Mouse (Mus musculus) midbrain, embryonic 13.5 days (tissue): Measurements from ENCODE around the gene Apc2. TPM values are rescaled to one million over a fixed set of nuclear protein-coding genes. Genes with fewer than 3 reads are reported as not detected.

ENCODE experiments used
- ATAC-seq: fragments of 200-750 bp; cut with Nextera tagmentation; 2 replicates; pipeline ENCODE4 v1.8.0; 2017; ENCODE audit warnings: mild to moderate bottlenecking, moderate TSS enrichment, moderate library complexity
- H3K27ac ChIP-seq: fragments of 300-500 bp; sonication (generic); 2 replicates; pipeline ENCODE4 v1.5.1; 2015; ENCODE audit warnings: inconsistent platforms, mild to moderate bottlenecking, moderate library complexity
- H3K27me3 ChIP-seq: fragments of 300-500 bp; sonication (generic); 2 replicates; pipeline ENCODE4 v1.6.1; 2015; ENCODE audit warnings: mild to moderate bottlenecking, inconsistent platforms
- H3K36me3 ChIP-seq: fragments of 300-500 bp; sonication (generic); 2 replicates; pipeline ENCODE4 v1.6.1; 2015; ENCODE audit warnings: mild to moderate bottlenecking, inconsistent platforms
- H3K4me1 ChIP-seq: fragments of 300-500 bp; sonication (generic); replicated peaks from 2 replicates; pipeline ENCODE4 v1.6.1; 2015; ENCODE audit warnings: inconsistent platforms
- H3K4me2 ChIP-seq: fragments of 300-500 bp; sonication (generic); replicated peaks from 2 replicates; pipeline ENCODE4 v1.6.1; 2015; ENCODE audit warnings: moderate library complexity, mild to moderate bottlenecking, inconsistent platforms
- H3K4me3 ChIP-seq: fragments of 300-500 bp; sonication (generic); replicated peaks from 2 replicates; pipeline ENCODE4 v1.5.1; 2015; ENCODE audit warnings: mild to moderate bottlenecking, inconsistent platforms
- H3K9ac ChIP-seq: fragments of 300-500 bp; sonication (generic); replicated peaks from 2 replicates; pipeline ENCODE4 v1.6.1; 2015; ENCODE audit warnings: mild to moderate bottlenecking, inconsistent platforms
- H3K9me3 ChIP-seq: fragments of 300-500 bp; sonication (generic); 2 replicates; pipeline ENCODE4 v1.6.1; 2016; ENCODE audit warnings: mild to moderate bottlenecking, inconsistent platforms
- WGBS: fragments of 180-500 bp; shearing (Covaris S2); methylation state at CpG from one replicate; pipeline ENCODE4 v1.1.7; 2015; 5-methylcytosine and 5-hydroxymethylcytosine counted together
- polyA plus RNA-seq: library from polyadenylated mRNA; unstranded; fragments of >200 nt; fragmentation: Nextera tagmentation; extraction: Ambion mirVana; gene quantifications from 2 replicates; pipeline ENCODE4 v1.2.1, GENCODE M21; 2015

Gene Apc2
- polyA plus RNA-seq, 1 experiment from 2014 or later: 209 TPM

DNA sequence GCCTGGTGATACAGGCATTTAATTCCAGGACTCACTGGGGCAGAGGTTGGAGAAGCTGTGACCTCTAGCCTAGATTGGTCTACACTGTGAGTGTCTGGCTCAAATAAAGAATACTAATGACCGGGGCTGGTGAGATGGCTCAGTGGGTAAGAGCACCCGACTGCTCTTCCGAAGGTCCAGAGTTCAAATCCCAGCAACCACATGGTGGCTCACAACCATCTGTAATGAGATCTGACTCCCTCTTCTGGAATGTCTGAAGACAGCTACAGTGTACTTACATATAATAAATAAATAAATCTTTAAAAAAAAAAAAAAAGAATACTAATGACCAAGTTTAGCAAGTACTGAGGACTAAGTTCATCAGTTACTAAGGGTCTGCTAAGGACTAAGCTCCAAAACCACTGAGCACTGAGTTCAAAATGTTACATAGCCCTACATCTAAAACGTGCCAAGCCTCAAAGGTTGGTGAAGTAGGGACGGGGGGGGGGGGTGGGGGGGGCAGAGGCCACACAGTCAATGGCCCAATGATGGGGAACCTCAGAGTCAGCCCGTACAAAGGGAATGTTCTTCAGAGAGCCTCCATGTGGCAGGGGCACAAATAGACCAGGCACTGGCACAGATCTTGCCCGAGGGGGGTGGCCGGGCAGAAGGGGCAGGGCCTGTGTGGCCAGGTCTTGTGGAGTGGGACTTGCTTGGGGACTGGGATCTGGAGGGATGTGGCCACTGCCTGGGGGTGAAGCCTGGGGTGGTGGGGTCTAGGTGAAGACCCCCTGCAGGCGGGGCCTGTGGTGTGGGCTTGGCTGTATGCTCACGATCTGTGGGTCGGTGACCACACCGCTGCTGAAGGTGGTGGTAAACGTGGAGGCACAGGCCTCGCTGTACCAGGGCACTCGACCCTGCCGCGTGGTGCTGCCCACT lies 28.6 kb downstream of the Apc2 start:
- Histone ChIP-seq H3K9me3 (no peaks in the 10 kb centered on the region), H3K4me3 (peak overlapping the region; percentile 45; the same call in 1 of the 2 replicates), H3K36me3 (no peaks in the 10 kb centered on the region), H3K27ac (no peak overlapping the region), H3K9ac (no peak overlapping the region), H3K4me1 (peaks cover 25% of the 10 kb centered on the region), H3K27me3 (peaks cover 19% of the 10 kb centered on the region; the same call in 1 of the 2 replicates), H3K4me2 (peak overlapping the region; percentile 80)
- WGBS: 78% methylated on average over 17 of the region's 17 CpGs
- no peak for ATAC-seq

DNA sequence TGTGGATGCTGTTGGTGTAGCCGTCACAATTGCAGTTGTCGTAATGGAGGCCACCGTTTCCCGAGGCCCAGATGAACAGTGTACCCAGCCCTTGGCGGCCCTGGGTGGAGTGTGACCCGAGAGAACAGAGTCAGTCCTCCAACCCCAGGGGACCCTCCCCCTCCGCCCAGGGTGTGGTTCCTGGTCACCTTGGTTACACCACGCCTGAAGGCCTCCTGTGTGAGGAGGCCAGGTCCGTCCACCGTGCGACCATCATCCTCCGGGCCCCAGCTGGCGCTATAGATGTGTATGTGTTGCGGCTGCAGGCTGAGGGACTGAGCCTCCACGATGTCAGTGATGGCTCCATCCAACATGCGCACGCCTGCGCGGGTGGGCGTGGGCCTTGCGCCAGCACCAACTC lies 29.3 kb downstream of the Apc2 start:
- no peaks in the 10 kb centered on the region for H3K9me3 ChIP-seq
- WGBS: 84% methylated on average over 21 of the region's 21 CpGs
- no peak overlapping the region for H3K4me2 ChIP-seq
- H3K4me3 ChIP-seq: no peak overlapping the region
- no peak for ATAC-seq
- no peaks in the 10 kb centered on the region for H3K36me3 ChIP-seq
- H3K4me1 ChIP-seq: peaks cover 20% of the 10 kb centered on the region
- no peak overlapping the region for H3K9ac ChIP-seq
- H3K27ac ChIP-seq: no peak overlapping the region
- H3K27me3 ChIP-seq: peaks cover 19% of the 10 kb centered on the region; the same call in 1 of the 2 replicates

DNA sequence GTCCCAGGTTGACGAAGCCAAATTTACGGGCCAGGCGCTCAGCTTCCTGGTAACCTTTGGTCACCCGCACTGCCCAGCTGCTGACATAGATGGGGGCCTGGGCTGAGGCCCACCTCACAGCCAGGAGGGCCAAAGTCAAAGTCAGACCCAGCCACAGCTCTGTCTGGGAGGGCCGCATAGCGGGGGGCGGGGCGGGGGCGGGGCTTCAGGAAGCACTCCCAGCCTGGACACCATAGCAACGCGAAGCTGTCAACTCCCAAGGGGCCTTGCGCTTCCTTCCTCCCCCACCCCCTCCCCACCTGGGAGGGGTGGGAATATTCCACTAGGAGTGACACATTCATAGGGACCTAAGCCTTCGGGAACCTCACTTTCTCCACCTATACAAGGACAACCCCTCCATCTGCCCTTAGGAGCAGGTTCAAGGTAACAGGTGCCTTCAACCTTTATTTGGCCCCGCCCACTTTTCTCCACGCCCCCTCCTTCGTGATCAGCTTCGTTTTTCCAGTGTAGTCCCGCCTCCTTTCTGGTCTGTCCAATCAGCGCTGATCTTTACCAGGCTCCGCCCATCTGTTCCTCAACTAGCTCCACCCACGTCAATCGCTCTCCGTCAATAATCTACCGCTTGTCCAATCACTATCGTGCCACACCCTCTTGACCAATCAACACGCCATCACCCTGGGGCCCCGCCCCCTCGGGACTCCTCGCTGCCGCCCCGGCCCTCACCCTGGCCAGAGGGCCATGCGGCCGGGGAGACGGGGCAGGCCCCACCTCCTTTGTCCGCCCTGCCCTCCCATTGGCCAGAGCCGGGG lies 33.7 kb downstream of the Apc2 start, which contains the start of the genes Pcsk4 and Reep6:
Gene Pcsk4, minus strand, starts transcription at position 226 of the 809 bp plus-strand sequence.
Gene Reep6, plus strand, starts transcription at position 681 of the 809 bp plus-strand sequence.
- H3K27me3 ChIP-seq: peaks cover 23% of the 10 kb centered on the region; the same call in 1 of the 2 replicates
- H3K4me3 ChIP-seq: peak within 1 kb of the TSS; percentile 45
- WGBS: 4% methylated on average over 36 of the region's 36 CpGs
- peak; percentile 95 for ATAC-seq
- no peaks in the 10 kb centered on the region for H3K9me3 ChIP-seq
- H3K4me2 ChIP-seq: peak within 1 kb of the TSS; percentile 72
- H3K36me3 ChIP-seq: no peaks in the 10 kb centered on the region
- no peak within 1 kb of the TSS for H3K27ac ChIP-seq
- H3K4me1 ChIP-seq: peaks cover 15% of the 10 kb centered on the region
- H3K9ac ChIP-seq: peak within 1 kb of the TSS; percentile 59

DNA sequence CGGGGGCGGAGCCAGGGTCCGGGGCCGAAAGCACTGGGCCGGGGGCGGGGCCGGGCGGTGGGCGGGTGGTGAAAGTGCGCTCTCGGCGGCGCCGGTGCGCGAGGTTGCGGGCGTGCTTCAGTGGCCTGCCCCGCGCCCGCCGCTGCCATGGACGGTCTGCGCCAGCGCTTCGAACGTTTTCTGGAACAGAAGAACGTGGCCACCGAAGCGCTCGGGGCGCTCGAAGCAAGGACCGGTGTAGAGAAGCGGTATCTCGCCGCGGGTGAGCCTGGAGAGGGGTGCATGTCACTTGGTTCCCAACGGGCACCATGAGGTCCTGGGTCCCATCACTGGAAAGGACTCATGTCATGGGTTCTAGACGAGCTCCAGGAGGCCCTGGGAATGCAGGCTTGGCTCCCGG lies 34.3 kb downstream of the Apc2 start:
- H3K4me1 ChIP-seq: peaks cover 15% of the 10 kb centered on the region
- H3K27me3 ChIP-seq: peaks cover 21% of the 10 kb centered on the region; the same call in 1 of the 2 replicates
- H3K36me3 ChIP-seq: no peaks in the 10 kb centered on the region
- no peaks in the 10 kb centered on the region for H3K9me3 ChIP-seq
- WGBS: 1% methylated on average over 41 of the region's 41 CpGs
- H3K4me3 ChIP-seq: peak overlapping the region; percentile 45
- H3K4me2 ChIP-seq: peak overlapping the region; percentile 72
- no peak overlapping the region for H3K27ac ChIP-seq
- peak overlapping the region; percentile 59 for H3K9ac ChIP-seq
- ATAC-seq: no peak; the same call in 1 of the 2 replicates

DNA sequence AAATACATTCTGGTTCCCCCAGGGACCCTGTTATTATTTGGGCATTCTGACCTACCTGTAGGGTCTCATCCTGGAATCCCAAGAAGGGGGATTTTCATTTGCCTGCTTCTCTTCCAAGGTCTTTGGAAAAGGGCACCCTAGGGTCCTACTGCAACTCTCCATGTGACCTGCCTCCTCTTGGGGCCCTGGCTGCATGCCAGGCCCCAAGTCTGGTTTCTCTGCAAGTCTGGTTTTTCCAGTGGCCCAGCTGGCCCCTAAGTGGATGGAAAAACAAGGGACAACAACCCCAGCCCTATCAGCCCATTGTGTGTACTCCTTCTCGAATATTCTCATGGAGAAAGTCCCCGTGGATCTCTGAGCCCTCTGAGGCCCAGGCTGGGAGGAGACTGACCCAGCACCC lies 35.1 kb downstream of the Apc2 start:
- H3K9ac ChIP-seq: no peak overlapping the region
- WGBS: 66% methylated on average over 2 of the region's 2 CpGs
- H3K4me3 ChIP-seq: no peak overlapping the region; the same call in 1 of the 2 replicates
- peaks cover 15% of the 10 kb centered on the region for H3K4me1 ChIP-seq
- H3K27me3 ChIP-seq: peaks cover 16% of the 10 kb centered on the region; the same call in 1 of the 2 replicates
- no peak for ATAC-seq
- H3K9me3 ChIP-seq: no peaks in the 10 kb centered on the region
- H3K27ac ChIP-seq: no peak overlapping the region
- no peaks in the 10 kb centered on the region for H3K36me3 ChIP-seq
- H3K4me2 ChIP-seq: peak overlapping the region; percentile 72

DNA sequence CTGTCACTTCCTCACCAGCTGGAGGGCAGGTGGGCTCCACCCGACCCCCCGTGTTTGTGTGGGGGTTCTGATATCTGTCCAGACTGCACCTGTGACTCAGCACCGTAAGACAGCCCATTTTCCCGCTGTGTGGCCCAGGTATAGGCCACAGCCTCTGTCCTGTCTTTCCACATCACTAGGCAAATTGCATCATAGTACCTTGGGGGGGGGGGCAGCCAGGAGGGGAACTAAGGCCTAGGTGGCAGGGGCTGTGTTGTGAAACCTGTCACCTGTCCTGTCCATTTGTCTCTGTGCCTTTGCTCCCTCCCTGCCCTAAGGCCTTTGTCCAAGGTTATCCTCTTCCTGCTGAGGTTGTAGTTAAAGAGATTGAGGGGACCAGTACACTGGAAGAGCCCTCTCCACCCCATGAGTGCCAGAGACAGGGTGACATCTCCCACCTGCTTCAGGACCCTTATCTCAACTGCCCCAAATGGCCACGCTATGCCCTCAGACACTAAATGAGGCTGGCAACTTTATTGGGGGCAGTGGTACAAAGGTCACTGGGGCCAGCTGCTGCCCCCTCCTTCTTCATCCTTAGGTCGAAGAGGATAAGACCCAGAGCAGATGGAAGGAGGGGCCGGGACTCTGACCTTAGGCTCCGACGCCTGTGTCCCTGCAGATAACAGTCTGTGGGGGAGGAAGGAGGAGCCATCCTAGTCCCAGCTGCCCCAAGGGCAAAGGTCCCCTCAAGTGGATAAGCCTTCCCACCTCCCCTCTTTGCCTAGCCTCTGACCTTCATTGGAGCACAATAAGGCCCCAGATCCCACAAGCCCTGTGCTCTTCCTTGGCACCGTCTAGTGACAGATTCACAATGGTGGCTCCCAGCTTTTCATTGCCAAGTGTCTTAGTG lies 36.1 kb downstream of the Apc2 start:
- ATAC-seq: no peak
- H3K9me3 ChIP-seq: no peaks in the 10 kb centered on the region
- H3K27me3 ChIP-seq: peaks cover 14% of the 10 kb centered on the region; the same call in 1 of the 2 replicates
- no peaks in the 10 kb centered on the region for H3K36me3 ChIP-seq
- no peak overlapping the region for H3K27ac ChIP-seq
- no peak overlapping the region for H3K4me2 ChIP-seq
- peaks cover 15% of the 10 kb centered on the region for H3K4me1 ChIP-seq
- H3K4me3 ChIP-seq: no peak overlapping the region
- WGBS: 65% methylated on average over 10 of the region's 10 CpGs
- H3K9ac ChIP-seq: no peak overlapping the region

DNA sequence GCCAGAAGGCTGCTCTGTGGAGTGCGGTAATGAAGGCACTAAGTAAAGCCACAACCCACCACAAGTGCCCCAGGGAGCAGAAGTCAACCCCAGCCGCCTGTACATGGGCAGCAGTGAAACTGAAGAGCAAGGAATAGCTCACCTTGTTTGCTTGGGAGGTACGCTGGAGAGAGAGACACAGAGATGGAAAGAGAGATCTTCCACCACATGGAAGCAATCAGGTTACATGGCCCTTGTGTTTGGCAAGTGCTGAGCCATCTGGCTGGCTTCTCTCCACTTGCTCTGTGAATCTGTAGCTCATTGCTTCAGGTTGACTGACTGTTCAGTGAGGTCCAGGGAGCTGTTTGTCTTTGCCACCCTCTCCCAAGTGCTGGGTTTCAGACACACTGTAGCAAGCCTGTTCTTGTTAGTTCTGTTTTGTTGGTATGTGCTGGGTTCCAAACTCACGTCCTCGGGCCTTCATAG lies 36.8 kb downstream of the Apc2 start:
- Histone ChIP-seq H3K9ac (no peak overlapping the region), H3K27me3 (peaks cover 14% of the 10 kb centered on the region; the same call in 1 of the 2 replicates), H3K4me2 (no peak overlapping the region), H3K9me3 (no peaks in the 10 kb centered on the region), H3K4me1 (peaks cover 15% of the 10 kb centered on the region), H3K4me3 (no peak overlapping the region), H3K27ac (no peak overlapping the region), H3K36me3 (no peaks in the 10 kb centered on the region)
- 88% methylated on average over 5 of the region's 5 CpGs for WGBS
- no peak for ATAC-seq

DNA sequence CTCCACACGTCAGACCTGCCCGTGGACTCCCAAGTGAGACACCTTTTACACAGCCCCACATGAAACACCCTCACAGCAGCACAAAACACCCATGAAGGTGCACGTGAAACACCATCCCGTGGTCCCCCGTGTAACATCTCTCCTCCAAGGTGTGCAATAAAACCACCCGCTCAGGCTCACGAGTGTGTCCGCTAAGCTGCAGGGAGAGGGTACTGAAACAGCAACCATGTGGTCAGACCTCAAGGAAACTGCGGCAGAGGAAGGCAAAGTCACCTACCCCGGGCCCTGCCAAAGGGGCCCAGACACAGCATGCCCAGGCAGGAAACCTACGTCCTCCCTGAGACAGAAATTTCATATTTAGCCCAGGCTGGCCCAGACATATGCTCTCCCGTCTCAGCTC lies 40.5 kb downstream of the Apc2 start:
- Histone ChIP-seq H3K4me3 (no peak overlapping the region), H3K36me3 (no peaks in the 10 kb centered on the region), H3K9ac (no peak overlapping the region), H3K9me3 (no peaks in the 10 kb centered on the region), H3K4me2 (no peak overlapping the region), H3K27ac (no peak overlapping the region), H3K27me3 (peaks cover 28% of the 10 kb centered on the region), H3K4me1 (peaks cover 10% of the 10 kb centered on the region; the same call in 1 of the 2 replicates)
- WGBS: 88% methylated on average over 12 of the region's 12 CpGs
- ATAC-seq: no peak

DNA sequence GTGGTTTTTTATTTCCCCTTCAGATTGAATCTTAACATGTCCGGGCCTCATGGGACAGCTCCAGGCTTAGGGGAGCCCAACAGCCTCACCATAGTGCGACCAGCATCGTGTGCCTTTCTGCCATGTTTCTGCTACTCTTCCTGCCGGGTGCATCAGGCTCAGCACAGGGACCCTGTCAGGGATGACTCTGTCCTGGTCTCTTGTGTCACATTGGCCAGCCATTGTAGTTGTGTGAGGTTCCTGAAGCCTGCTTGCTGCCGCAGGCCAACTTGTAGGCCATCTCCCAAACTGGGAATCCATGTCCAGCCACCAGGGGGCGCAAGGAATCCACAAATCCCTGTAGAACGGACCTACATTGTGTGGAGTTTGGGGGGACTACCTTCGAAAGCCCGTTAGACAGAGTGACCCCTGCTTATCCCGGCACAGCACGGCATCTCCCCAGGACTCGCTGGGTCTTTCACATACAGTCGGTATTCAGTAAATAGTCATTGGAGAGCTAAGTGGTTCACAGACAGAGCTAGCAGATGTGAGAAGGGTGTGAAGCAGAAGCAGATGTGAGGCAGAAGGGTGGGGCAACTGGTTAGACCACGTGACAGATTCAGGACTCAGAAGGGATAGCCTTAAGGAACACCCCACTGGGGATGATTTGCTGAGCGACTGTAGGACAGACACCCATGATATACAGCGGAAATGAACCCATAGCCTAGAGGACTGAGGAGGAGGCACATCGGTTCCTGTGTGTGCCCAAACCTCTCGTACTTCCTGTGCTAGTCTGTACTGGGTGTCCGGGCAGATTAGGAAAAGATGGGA lies 44.4 kb downstream of the Apc2 start:
- ATAC-seq: peak; percentile 24; the same call in 1 of the 2 replicates
- Histone ChIP-seq H3K27ac (no peak overlapping the region), H3K36me3 (no peaks in the 10 kb centered on the region), H3K4me1 (peaks cover 37% of the 10 kb centered on the region), H3K4me3 (no peak overlapping the region), H3K9me3 (no peaks in the 10 kb centered on the region), H3K27me3 (peaks cover 60% of the 10 kb centered on the region), H3K4me2 (peak overlapping the region; percentile 32; the same call in 1 of the 2 replicates), H3K9ac (no peak overlapping the region)
- WGBS: 22% methylated on average over 19 of the region's 19 CpGs

DNA sequence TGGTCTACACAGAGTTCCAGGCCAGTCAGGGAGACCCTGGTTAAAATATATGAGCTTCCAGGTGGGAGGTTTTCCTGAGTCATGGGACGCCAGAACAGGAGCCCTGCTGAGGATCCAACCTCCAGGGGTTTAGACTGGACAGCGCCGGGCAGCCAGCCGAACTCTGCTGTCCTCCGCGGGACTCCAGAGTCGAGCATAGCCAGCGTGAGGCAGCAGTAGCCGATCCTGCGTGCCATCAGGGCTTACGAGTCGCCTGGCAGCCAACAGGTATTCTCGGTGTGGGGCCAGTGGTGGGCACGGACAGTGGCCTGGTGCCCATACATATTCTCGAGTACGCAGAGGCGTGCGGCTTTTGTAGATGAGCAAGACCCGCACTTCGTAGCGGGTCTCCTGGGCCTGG lies 45.2 kb downstream of the Apc2 start:
- peaks cover 68% of the 10 kb centered on the region for H3K27me3 ChIP-seq
- H3K4me1 ChIP-seq: peaks cover 40% of the 10 kb centered on the region
- H3K36me3 ChIP-seq: no peaks in the 10 kb centered on the region
- H3K4me2 ChIP-seq: no peak overlapping the region
- WGBS: 8% methylated on average over 21 of the region's 21 CpGs
- no peak overlapping the region for H3K27ac ChIP-seq
- H3K4me3 ChIP-seq: no peak overlapping the region
- no peaks in the 10 kb centered on the region for H3K9me3 ChIP-seq
- H3K9ac ChIP-seq: no peak overlapping the region
- ATAC-seq: no peak
